Mouse (Mus musculus) layer of hippocampus, adult 2 months (tissue): ENCODE results near the gene Usp10. TPM values are rescaled to one million over a fixed set of nuclear protein-coding genes. Genes with fewer than 3 reads are reported as not detected.

Experiments used
- DNase-seq, 2 experiments: peaks; one replicate each; pipeline ENCODE4 v3.0.0; 2022; ENCODE audit warnings: low spot score in 2 of 2
- H3K27ac ChIP-seq: fragments of 200-600 bp; 2 replicates; pipeline ENCODE4 v1.8.1; 2022
- H3K4me3 ChIP-seq: fragments of 200-600 bp; 2 replicates; pipeline ENCODE4 v1.8.1; 2022; ENCODE audit warnings: mild to moderate bottlenecking
- CTCF ChIP-seq: fragments of 200-600 bp; conservative IDR thresholded peaks from 2 replicates; pipeline ENCODE4 v1.8.1; 2022; ENCODE audit warnings: antibody characterized with exemption, mild to moderate bottlenecking, moderate library complexity
- total RNA-seq, 2 experiments: library from RNA; stranded (reverse); gene quantifications; 2 replicates each; pipeline ENCODE4 v1.2.3; 2021

Usp10 gene
- total RNA-seq, 2 experiments from 2014 or later = 93.6 to 98.1 TPM

GRCm38 (mm10) chr8:119947653-119948052, 37.5 kb downstream of the Usp10 start:
- no peak overlapping the region for H3K4me3 ChIP-seq
- no peak for DNase-seq
- no peak for TF ChIP-seq CTCF

GRCm38 (mm10) chr8:119948340-119948739, 38.2 kb downstream of the Usp10 start:
- DNase-seq = peak in 1 of 2 experiments; percentile 31
- H3K27ac ChIP-seq = no peak overlapping the region
- peak; percentile 43 for TF ChIP-seq CTCF

More at GRCm38 (mm10) chr8:119947653-119948052, 37.5 kb downstream of the Usp10 start:
- H3K27ac ChIP-seq = no peak overlapping the region

GRCm38 (mm10) chr8:119952282-119952681, 42.1 kb downstream of the Usp10 start:
- Histone ChIP-seq H3K27ac (peak overlapping the region; percentile 57), H3K4me3 (no peak overlapping the region)
- no peak for DNase-seq
- TF ChIP-seq CTCF = no peak

More at GRCm38 (mm10) chr8:119948340-119948739, 38.2 kb downstream of the Usp10 start:
- no peak overlapping the region for H3K4me3 ChIP-seq

- DNase-seq = peak; percentile 51 to 77
- H3K4me3 ChIP-seq = no peak overlapping the region
- peak overlapping the region; percentile 57 for H3K27ac ChIP-seq
- no peak for TF ChIP-seq CTCF
Measured at GRCm38 (mm10) chr8:119952747-119953146, 42.6 kb downstream of the Usp10 start.

GRCm38 (mm10) chr8:119955333-119955732, 45.2 kb downstream of the Usp10 start:
- no peak overlapping the region for H3K4me3 ChIP-seq
- H3K27ac ChIP-seq = peak overlapping the region; percentile 47; the same call in 1 of the 2 replicates
- DNase-seq = peak in 1 of 2 experiments; percentile 24
- TF ChIP-seq CTCF = no peak

- Histone ChIP-seq H3K4me3 (no peak overlapping the region), H3K27ac (no peak overlapping the region)
- no peak for TF ChIP-seq CTCF
- DNase-seq = no peak
Measured at GRCm38 (mm10) chr8:119958076-119958475, 47.9 kb downstream of the Usp10 start.

- peak; percentile 47 to 55 for DNase-seq
- TF ChIP-seq CTCF = peak; percentile 40
- Histone ChIP-seq H3K27ac (peak overlapping the region; percentile 52), H3K4me3 (no peak overlapping the region)
Measured at GRCm38 (mm10) chr8:119960531-119961104, 50.5 kb downstream of the Usp10 start.

- Histone ChIP-seq H3K27ac (no peak overlapping the region), H3K4me3 (no peak overlapping the region)
- no peak for DNase-seq
- no peak for TF ChIP-seq CTCF
Measured at GRCm38 (mm10) chr8:119964859-119965258, 54.7 kb downstream of the Usp10 start.

GRCm38 (mm10) chr8:119967435-119967834, 57.3 kb downstream of the Usp10 start:
- H3K4me3 ChIP-seq = no peak overlapping the region
- no peak overlapping the region for H3K27ac ChIP-seq
- no peak for DNase-seq
- TF ChIP-seq CTCF = peak; percentile 55

GRCm38 (mm10) chr8:119970169-119970568, 60.0 kb downstream of the Usp10 start:
- TF ChIP-seq CTCF = no peak
- peak in 1 of 2 experiments; percentile 26 for DNase-seq
- no peak overlapping the region for H3K27ac ChIP-seq
- no peak overlapping the region for H3K4me3 ChIP-seq

- Histone ChIP-seq H3K27ac (no peak overlapping the region), H3K4me3 (no peak overlapping the region)
- no peak for DNase-seq
- no peak for TF ChIP-seq CTCF
Measured at GRCm38 (mm10) chr8:119972558-119972957, 62.4 kb downstream of the Usp10 start.

- H3K27ac ChIP-seq = no peak overlapping the region
- no peak for TF ChIP-seq CTCF
- no peak for DNase-seq
- H3K4me3 ChIP-seq = no peak overlapping the region
Measured at GRCm38 (mm10) chr8:119978770-119979381, 68.7 kb downstream of the Usp10 start.

GRCm38 (mm10) chr8:119981253-119981652, 71.1 kb downstream of the Usp10 start:
- no peak for DNase-seq
- Histone ChIP-seq H3K27ac (no peak overlapping the region), H3K4me3 (no peak overlapping the region)
- peak; percentile 52 for TF ChIP-seq CTCF

- TF ChIP-seq CTCF = peak; percentile 59
- DNase-seq = no peak
- no peak overlapping the region for H3K27ac ChIP-seq
- H3K4me3 ChIP-seq = no peak overlapping the region
Measured at GRCm38 (mm10) chr8:119984085-119984484, 73.9 kb downstream of the Usp10 start.
